Mouse (Mus musculus): ENCODE results near the gene Vmn1r34.
"Not testable (repeated sequence)": the region's sequence is repeated elsewhere in the genome, so short reads cannot be mapped to it uniquely, and the experiment has no call there.

The Vmn1r34 gene

GRCm38 (mm10) chr6:66643779-66644178 is at the start of gene Vmn1r34:
TSS of gene Vmn1r34 (minus strand) at chr6:66643879.
- no peak for DNase-seq

GRCm38 (mm10) chr6:66685806-66686205 is 42.1 kb upstream of the Vmn1r34 start, which contains the start of gene Vmn1r35:
TSS of gene Vmn1r35 (minus strand) at chr6:66685906.
- no peak for DNase-seq

- DNase-seq, result not testable (repeated sequence)
Measured at GRCm38 (mm10) chr6:66618182-66618581, 25.5 kb downstream of the Vmn1r34 start, which contains the start of gene Vmn1r33. TSS of gene Vmn1r33 (minus strand) at chr6:66618282.

- no peak for DNase-seq
Measured at GRCm38 (mm10) chr6:66595804-66596203, 47.9 kb downstream of the Vmn1r34 start.

Data from kidney, adult 9 months (tissue).